Mouse (Mus musculus): ENCODE measurements around the gene Mthfd1l.

- TF ChIP-seq CTCF (IDR thresholded peaks at IDR 0.05; ENCODE audit: control insufficient read depth, insufficient read depth, insufficient replicate concordance, low read depth, low read length) (no peak), POLR2A (IDR thresholded peaks at IDR 0.05; ENCODE audit: control insufficient read depth, low read depth, low read length) (no peak)
Measured at GRCm38 (mm10) chr10:4135100-4135764, 162.3 kb downstream of the Mthfd1l start.
